12 mouse cellular contexts compared by ENCODE assay signal in genomic region chr5:143252791-143253185, GRCm38 (mm10). TPM values are rescaled to one million over a fixed set of nuclear protein-coding genes. Genes with fewer than 3 reads are reported as not detected.
A peak's percentile ranks its signal among the peaks of the same experiment; 100 is the strongest.
DNase-seq lines count a peak whose midpoint lies in the region; ATAC-seq and TF ChIP-seq lines count a peak whose summit lies in the region.
"Had no signal": no experiment of that assay in that cellular context is flagged by ENCODE, and none has a peak within 500 bp of the region (broad histone marks: within the 10 kb centered on the region; RNA-seq: fewer than 3 reads in every experiment).

No protein-coding gene starts in this region.

- H3K4me1 ChIP-seq in forebrain, embryonic 10.5 days: peaks cover 25% of the 10 kb centered on the region
- H3K4me1 ChIP-seq in forebrain, embryonic 16.5 days (replicated peaks; ENCODE audit: control insufficient read depth, insufficient read depth, low read length): peaks cover 19% of the 10 kb centered on the region
- peaks cover 11% of the 10 kb centered on the region for H3K4me1 ChIP-seq in liver, embryonic 13.5 days (replicated peaks)
- H3K4me1 ChIP-seq in bone marrow macrophage, adult 2 months (ENCODE audit: control insufficient read depth, insufficient read depth, low read length): no peaks in the 10 kb centered on the region; the same call in 1 of the 2 replicates
- H3K4me1 ChIP-seq in hindbrain, postnatal 0 days (ENCODE audit: insufficient read depth, low read length): peaks cover 5% of the 10 kb centered on the region; the same call in 1 of the 2 replicates

- 13% methylated on average over 18 of the region's 18 CpGs for WGBS in forebrain, embryonic 10.5 days
- WGBS in forebrain, embryonic 16.5 days: 49% methylated on average over 18 of the region's 18 CpGs
- whole genome bisulfite sequencing in liver, embryonic 13.5 days (ENCODE audit: insufficient replicate concordance): 11% methylated on average over 18 of the region's 18 CpGs
- 59% methylated on average over 18 of the region's 18 CpGs for WGBS in hindbrain, postnatal 0 days

- no peak overlapping the region for H3K4me2 ChIP-seq in forebrain, embryonic 16.5 days (ENCODE audit: low read length)
- H3K4me2 ChIP-seq in liver, embryonic 13.5 days: peak overlapping the region; percentile 56
- H3K4me2 ChIP-seq in hindbrain, postnatal 0 days (ENCODE audit: low read depth, low read length): peak overlapping the region; percentile 52; the same call in 1 of the 2 replicates

- DNase-seq in forebrain, embryonic 10.5 days (ENCODE audit: extremely low spot score, low spot score): no peak
- no peak for DNase-seq in liver, embryonic 13.5 days
- DNase-seq in liver: no peak
- DNase-seq in hindbrain, postnatal 0 days (ENCODE audit: low spot score): no peak
- no peak for DNase-seq in gastrocnemius, postnatal 4 days (ENCODE audit: low spot score in 2 of 2)
- no peak for DNase-seq in urinary bladder, postnatal 4 days (ENCODE audit: low spot score in 2 of 2)
- DNase-seq: lung, postnatal 14 days had no signal

- no peak overlapping the region; the same call in 1 of the 2 replicates for H3K9ac ChIP-seq in forebrain, embryonic 16.5 days (replicated peaks; ENCODE audit: low read depth, low read length)
- no peak overlapping the region for H3K9ac ChIP-seq in liver, embryonic 13.5 days
- no peak overlapping the region for H3K9ac ChIP-seq in hindbrain, postnatal 0 days (replicated peaks; ENCODE audit: low read length)

- no peak for TF ChIP-seq CTCF in bone marrow macrophage, adult 2 months (IDR thresholded peaks at IDR 0.05; ENCODE audit: low read depth, low read length)
- TF ChIP-seq CTCF in hindbrain, postnatal 0 days (IDR thresholded peaks at IDR 0.05; ENCODE audit: low read depth): no peak

- TF ChIP-seq POLR2A in bone marrow macrophage, adult 2 months (IDR thresholded peaks at IDR 0.05; ENCODE audit: borderline replicate concordance, low read depth, low read length): no peak

- no peak for ATAC-seq in forebrain, embryonic 16.5 days
- no peak for ATAC-seq in liver, embryonic 13.5 days (ENCODE audit: low read depth)
- no peak for ATAC-seq in hindbrain, postnatal 0 days

- H3K9me3 ChIP-seq in forebrain, embryonic 10.5 days: no peaks in the 10 kb centered on the region
- H3K9me3 ChIP-seq in forebrain, embryonic 16.5 days (ENCODE audit: control insufficient read depth, low read length): no peaks in the 10 kb centered on the region
- no peaks in the 10 kb centered on the region for H3K9me3 ChIP-seq in liver, embryonic 13.5 days (replicated peaks)
- H3K9me3 ChIP-seq in hindbrain, postnatal 0 days (ENCODE audit: low read length): no peaks in the 10 kb centered on the region

- H3K27me3 ChIP-seq in forebrain, embryonic 10.5 days (ENCODE audit: poor library complexity, severe bottlenecking): peaks cover 83% of the 10 kb centered on the region
- H3K27me3 ChIP-seq in forebrain, embryonic 16.5 days (replicated peaks; ENCODE audit: control insufficient read depth, insufficient read depth, low read length): peaks cover 32% of the 10 kb centered on the region
- H3K27me3 ChIP-seq in liver, embryonic 13.5 days: peaks cover 74% of the 10 kb centered on the region
- H3K27me3 ChIP-seq in hindbrain, postnatal 0 days (ENCODE audit: insufficient read depth, low read length): no peaks in the 10 kb centered on the region; the same call in 1 of the 2 replicates

- peaks cover 79% of the 10 kb centered on the region for H3K36me3 ChIP-seq in forebrain, embryonic 10.5 days (replicated peaks)
- peaks cover 23% of the 10 kb centered on the region for H3K36me3 ChIP-seq in forebrain, embryonic 16.5 days (ENCODE audit: control insufficient read depth, insufficient read depth)
- peaks cover 7% of the 10 kb centered on the region; the same call in 1 of the 2 replicates for H3K36me3 ChIP-seq in liver, embryonic 13.5 days
- peaks cover 51% of the 10 kb centered on the region for H3K36me3 ChIP-seq in hindbrain, postnatal 0 days (ENCODE audit: insufficient read depth, low read length)

- H3K4me3 ChIP-seq in forebrain, embryonic 10.5 days: peak overlapping the region; percentile 49
- H3K4me3 ChIP-seq in forebrain, embryonic 16.5 days (replicated peaks; ENCODE audit: low read length): no peak overlapping the region
- H3K4me3 ChIP-seq in liver, embryonic 13.5 days (replicated peaks): peak overlapping the region; percentile 47; the same call in 1 of the 2 replicates
- H3K4me3 ChIP-seq in bone marrow macrophage, adult 2 months (ENCODE audit: insufficient read depth, low read length): peak overlapping the region; percentile 53; the same call in 1 of the 2 replicates
- 0 out of 2 replicates have a peak overlapping the region, but pooled peaks have one; percentile 29 for H3K4me3 ChIP-seq in hindbrain, postnatal 0 days (ENCODE audit: low read length)

- no peak overlapping the region for H3K27ac ChIP-seq in forebrain, embryonic 10.5 days
- H3K27ac ChIP-seq in forebrain, embryonic 16.5 days (ENCODE audit: low read length): no peak overlapping the region
- no peak overlapping the region for H3K27ac ChIP-seq in liver, embryonic 13.5 days
- H3K27ac ChIP-seq in bone marrow macrophage, adult 2 months (ENCODE audit: insufficient read depth, low read depth, low read length): no peak overlapping the region
- H3K27ac ChIP-seq in hindbrain, postnatal 0 days: no peak overlapping the region

RNA-seq across cellular contexts. Expression of gene Zfp316, which starts 17.0 kb away (rescaled TPM):
- polyA plus RNA-seq in forebrain, embryonic 10.5 days (2016; fragmentation: Nextera tagmentation; extraction: Ambion mirVana): 3.1 and 3.4 TPM in 2 replicates
- 8.9 and 9.5 TPM in 2 replicates for polyA plus RNA-seq in forebrain, embryonic 16.5 days (2015; fragmentation: Nextera tagmentation; extraction: Ambion mirVana)
- polyA plus RNA-seq in liver, embryonic 13.5 days (2015; fragmentation: Nextera tagmentation; extraction: Ambion mirVana): 0.20 and 0.25 TPM in 2 replicates
- 1.7 and 2.9 TPM in 2 replicates for polyA plus RNA-seq in bone marrow macrophage, adult 2 months (2012; ENCODE audit: insufficient read depth, insufficient read length, missing spikeins)
- total RNA-seq in hindbrain, postnatal 0 days (2014; rRNA removed): 28.0 and 31.3 TPM in 2 replicates
- polyA plus RNA-seq in hindbrain, postnatal 0 days (2015; fragmentation: Nextera tagmentation; extraction: Ambion mirVana): 5.4 and 6.2 TPM in 2 replicates
- total RNA-seq in gastrocnemius, postnatal 4 days (2021): 1 to 10 TPM; 6.7 to 6.8 TPM

RNA-seq across cellular contexts. Expression of gene Zfp12, which starts 17.8 kb away (rescaled TPM):
- 19.7 and 24.1 TPM in 2 replicates for polyA plus RNA-seq in forebrain, embryonic 10.5 days (2016; fragmentation: Nextera tagmentation; extraction: Ambion mirVana)
- 30.0 and 31.5 TPM in 2 replicates for polyA plus RNA-seq in forebrain, embryonic 16.5 days (2015; fragmentation: Nextera tagmentation; extraction: Ambion mirVana)
- 2.2 and 3.1 TPM in 2 replicates for polyA plus RNA-seq in liver, embryonic 13.5 days (2015; fragmentation: Nextera tagmentation; extraction: Ambion mirVana)
- polyA plus RNA-seq in bone marrow macrophage, adult 2 months (2012; ENCODE audit: insufficient read depth, insufficient read length, missing spikeins): 8.8 and 10.2 TPM in 2 replicates
- total RNA-seq in hindbrain, postnatal 0 days (2014; rRNA removed): 32.6 and 33.5 TPM in 2 replicates
- 12.2 and 12.3 TPM in 2 replicates for polyA plus RNA-seq in hindbrain, postnatal 0 days (2015; fragmentation: Nextera tagmentation; extraction: Ambion mirVana)
- total RNA-seq in gastrocnemius, postnatal 4 days (2021): 10 to 100 TPM; 14.0 to 15.9 TPM

RNA-seq across cellular contexts. Expression of gene Spdye4a, which starts 26.1 kb away (rescaled TPM):
- polyA plus RNA-seq in forebrain, embryonic 10.5 days (2016; fragmentation: Nextera tagmentation; extraction: Ambion mirVana): not detected in 2 replicates
- not detected in 2 replicates for polyA plus RNA-seq in forebrain, embryonic 16.5 days (2015; fragmentation: Nextera tagmentation; extraction: Ambion mirVana)
- not detected in 2 replicates for polyA plus RNA-seq in liver, embryonic 13.5 days (2015; fragmentation: Nextera tagmentation; extraction: Ambion mirVana)
- not detected in 2 replicates for polyA plus RNA-seq in bone marrow macrophage, adult 2 months (2012; ENCODE audit: insufficient read depth, insufficient read length, missing spikeins)
- 0.84 TPM in 1 of 2 replicates, not detected in the other for total RNA-seq in hindbrain, postnatal 0 days (2014; rRNA removed)
- polyA plus RNA-seq in hindbrain, postnatal 0 days (2015; fragmentation: Nextera tagmentation; extraction: Ambion mirVana): not detected in 2 replicates
- total RNA-seq in gastrocnemius, postnatal 4 days (2021): not detected
- total RNA-seq: gastrocnemius, adult 8-10 months had no signal
- polyA plus RNA-seq: cortical plate, adult 2 months; large intestine, adult 2 months had no signal

RNA-seq across cellular contexts. Expression of gene Zfp853, which starts 40.6 kb away (rescaled TPM):
- polyA plus RNA-seq in forebrain, embryonic 10.5 days (2016; fragmentation: Nextera tagmentation; extraction: Ambion mirVana): not detected in 2 replicates
- 0.13 TPM in 1 of 2 replicates, not detected in the other for polyA plus RNA-seq in forebrain, embryonic 16.5 days (2015; fragmentation: Nextera tagmentation; extraction: Ambion mirVana)
- not detected in 2 replicates for polyA plus RNA-seq in liver, embryonic 13.5 days (2015; fragmentation: Nextera tagmentation; extraction: Ambion mirVana)
- polyA plus RNA-seq in bone marrow macrophage, adult 2 months (2012; ENCODE audit: insufficient read depth, insufficient read length, missing spikeins): not detected in 2 replicates
- total RNA-seq in hindbrain, postnatal 0 days (2014; rRNA removed): 31.7 and 33.5 TPM in 2 replicates
- 0.53 and 0.61 TPM in 2 replicates for polyA plus RNA-seq in hindbrain, postnatal 0 days (2015; fragmentation: Nextera tagmentation; extraction: Ambion mirVana)
- under 1 TPM; 0.69 to 0.70 TPM for total RNA-seq in gastrocnemius, postnatal 4 days (2021)
- total RNA-seq: gastrocnemius, adult 8-10 months had no signal
